Mouse (Mus musculus) T-helper 1 cell (primary cell): ENCODE results near the gene Tapbpl.
"Not testable (repeated sequence)": the region's sequence is repeated elsewhere in the genome, so short reads cannot be mapped to it uniquely, and the experiment has no call there.

Experiments used
- in situ Hi-C: fragments of 300-600 bp; cut with MboI, MseI; formaldehyde crosslinking; loops from one replicate; pipeline ENCODE4 v1.15.1; 2025; ENCODE audit warnings: high pct_unique_total_duplicates

Tapbpl gene

DNA sequence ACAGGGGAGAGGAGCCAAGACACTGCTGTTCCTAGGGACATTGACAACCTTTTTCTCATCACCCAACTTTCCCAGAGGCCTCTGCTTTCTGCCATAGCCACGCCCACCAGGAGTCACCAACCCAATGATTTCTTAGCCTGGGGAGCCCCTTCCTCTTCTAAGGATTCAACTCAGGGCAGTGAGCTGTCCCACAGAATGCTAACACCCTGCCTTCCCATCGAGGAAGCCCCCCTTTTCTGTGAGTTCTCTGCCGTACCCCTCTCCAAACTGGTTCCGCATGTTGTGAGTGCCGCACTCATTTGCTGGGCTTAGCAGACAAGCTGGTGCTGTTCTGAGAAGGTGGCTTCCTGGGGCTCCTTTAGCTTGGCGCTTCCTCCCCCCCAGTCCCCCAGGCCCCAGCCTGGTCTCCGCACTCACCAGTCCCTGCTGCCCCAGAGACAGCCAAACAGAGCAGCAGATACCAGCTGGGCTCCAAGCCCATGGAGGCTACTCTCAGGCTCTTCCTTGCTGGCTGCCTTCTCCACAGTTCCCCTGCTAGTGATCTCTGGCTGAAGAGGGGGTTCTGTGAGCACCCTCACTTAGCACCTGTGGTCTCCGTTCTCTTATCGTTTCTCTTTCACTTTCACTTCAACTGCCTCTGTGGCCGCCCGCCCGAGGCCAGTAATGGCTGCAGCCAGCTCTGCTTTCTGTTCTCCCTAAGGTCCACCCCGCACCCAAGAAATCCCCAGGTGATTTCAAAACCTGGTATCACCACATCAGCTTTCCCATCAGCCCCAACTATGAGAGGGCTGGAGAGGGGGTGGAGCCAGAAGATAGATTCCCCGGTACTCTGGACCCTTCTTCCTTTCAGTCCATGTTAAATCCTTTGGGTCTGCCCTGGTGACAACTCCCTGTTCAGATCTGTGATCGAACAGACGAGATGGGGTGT lies at the start of gene Tapbpl:
Gene Tapbpl, minus strand, starts transcription at position 744 of the 928 bp plus-strand sequence.
- in situ Hi-C loops = no loop called here

DNA sequence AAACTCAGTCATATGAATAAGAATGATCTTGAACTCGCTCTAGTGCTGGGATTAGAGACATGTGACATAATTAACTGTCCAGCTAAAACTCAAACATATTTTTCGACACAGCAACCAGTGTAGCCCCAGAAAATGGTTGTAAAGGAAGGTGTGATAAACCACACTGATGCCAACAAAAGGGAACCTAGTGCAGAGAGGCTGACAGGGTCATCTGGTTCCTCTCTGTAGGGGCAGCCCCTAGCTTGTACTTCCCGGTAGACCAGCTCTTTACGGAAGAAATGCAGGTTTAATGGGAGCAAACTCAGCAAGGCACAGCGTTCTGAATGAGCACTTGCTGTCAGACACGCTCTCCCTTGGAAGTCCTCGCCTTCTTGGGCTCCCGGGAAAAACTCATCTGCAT lies 48.1 kb upstream of the Tapbpl start:
- in situ Hi-C loops = loop anchor here (10.0 kb wide), 2 partner anchors 55 to 125 kb away; no protein-coding TSS in a partner anchor

DNA sequence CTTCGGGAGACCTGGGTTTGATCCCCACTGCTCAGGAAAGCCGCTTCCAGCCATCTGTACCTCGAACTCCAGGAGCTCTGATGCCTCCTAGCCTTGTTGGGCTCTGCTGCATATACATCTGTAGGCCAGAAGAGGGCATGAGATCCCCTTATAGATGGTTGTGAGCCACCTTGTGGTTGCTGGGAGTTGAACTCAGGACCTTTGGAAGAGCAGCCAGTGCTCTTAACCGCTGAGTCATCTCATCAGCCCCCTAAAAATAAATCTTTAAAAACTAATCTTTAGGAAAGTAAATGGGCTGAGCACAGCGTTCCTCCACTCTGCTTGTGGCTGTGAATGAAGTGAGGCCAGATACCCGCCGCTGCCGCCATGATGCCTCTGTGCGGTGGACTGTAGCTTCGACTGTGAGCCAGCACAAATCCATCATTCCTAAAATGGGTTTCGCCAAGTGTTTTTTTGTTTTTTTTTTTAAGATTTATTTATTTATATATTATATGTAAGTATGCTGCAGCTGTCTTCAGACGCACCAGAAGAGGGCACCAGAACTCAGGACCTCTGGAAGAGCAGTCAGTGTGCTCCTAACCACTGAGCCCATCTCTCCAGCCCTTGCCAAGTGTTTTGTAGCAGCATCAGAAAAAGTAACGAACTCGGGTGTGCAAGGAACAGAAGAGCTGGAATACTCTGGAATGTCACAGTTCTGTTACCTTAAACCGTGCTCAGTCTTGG lies 43.3 kb upstream of the Tapbpl start:
- in situ Hi-C loops = loop anchor here (5.0 to 10.0 kb wide), 4 partner anchors 50 to 120 kb away; partner anchors contain the start of genes Mrpl51 and Ncapd2

DNA sequence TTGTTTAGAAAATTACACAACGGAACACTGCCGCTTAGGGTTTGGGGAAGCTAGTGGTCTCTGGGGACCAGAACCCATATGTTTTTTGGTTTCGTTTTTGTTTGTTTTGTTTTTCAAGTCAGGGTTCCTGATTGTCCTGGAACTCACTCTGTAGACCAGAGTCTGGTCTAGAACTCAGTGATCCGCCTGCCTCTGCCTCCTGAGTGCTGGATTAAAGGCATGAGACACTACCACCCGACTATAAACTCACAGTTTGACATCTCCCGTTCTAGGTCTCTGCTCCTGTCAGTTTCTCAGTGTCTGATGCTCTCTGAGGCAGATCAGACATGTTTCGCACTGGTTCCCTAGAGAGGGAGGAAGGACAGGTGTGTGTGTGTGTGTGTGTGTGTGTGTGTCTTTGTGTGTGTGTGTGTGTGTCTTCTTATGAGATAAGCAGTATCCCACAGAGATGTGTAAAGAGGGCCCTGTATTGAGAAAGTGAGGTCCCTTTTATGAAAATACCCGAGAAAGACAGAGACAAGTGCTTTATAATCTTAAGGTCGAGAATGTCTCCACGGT lies 40.6 kb upstream of the Tapbpl start:
- in situ Hi-C loops = loop anchor here (5.0 to 10.0 kb wide), 4 partner anchors 48 to 118 kb away; partner anchors contain the start of genes Mrpl51 and Ncapd2

DNA sequence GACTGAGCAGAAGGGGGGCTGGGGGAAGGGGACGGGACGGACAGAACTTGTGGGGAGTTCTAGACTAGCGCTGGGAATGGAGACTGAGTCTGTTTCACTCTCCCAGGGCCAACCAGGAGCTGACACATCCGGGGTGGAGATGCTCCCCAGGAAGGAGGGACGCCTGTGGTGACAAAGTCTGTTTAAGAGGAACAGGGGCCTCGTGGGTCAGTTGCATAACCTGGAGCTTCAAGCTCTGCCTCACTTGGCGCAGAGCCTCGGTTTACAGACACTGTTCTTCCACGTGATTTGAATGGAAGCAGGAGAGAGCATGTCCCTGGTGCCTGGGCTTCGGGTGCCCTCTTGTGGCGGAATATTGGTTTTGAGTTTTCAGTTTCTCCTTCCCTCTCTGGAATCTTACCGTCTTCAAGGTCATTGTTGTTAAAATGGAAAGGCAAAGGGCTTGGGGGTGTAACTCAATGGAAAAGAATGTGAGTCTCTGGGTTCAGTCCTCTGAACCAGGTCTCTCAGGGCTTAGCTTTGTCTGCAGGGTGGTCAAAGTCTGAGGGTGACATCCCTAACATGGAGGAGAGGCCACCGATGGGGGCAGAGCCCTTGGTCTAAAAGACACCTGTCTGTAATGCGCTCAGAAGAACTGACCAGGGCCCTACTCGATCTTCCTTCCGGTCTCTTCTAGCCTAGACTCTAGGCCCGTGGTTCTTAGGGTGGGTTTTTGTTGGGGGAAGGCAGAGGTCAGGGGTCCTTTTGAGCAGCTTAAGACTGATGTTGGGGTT lies 40.0 kb upstream of the Tapbpl start:
- in situ Hi-C loops = loop anchor here (5.0 to 10.0 kb wide), 4 partner anchors 47 to 117 kb away; partner anchors contain the start of genes Mrpl51 and Ncapd2

DNA sequence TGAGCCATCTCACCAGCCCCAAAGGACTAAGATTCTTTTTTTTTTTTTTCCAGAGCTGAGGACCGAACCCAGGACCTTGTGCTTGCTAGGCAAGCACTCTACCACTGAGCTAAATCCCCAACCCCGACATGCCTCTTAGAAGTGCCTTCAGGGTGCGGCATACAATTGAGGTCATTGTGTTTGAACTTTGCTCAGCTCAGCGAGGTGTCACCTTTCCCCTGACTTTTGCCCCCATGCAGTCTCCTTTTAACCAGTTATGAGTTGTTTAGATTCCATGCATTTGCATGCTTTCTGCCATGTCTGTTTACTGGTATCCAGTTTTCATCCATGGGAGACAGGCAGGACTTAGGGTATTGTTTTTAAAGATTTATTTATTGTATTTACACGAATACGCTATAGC lies 37.1 kb upstream of the Tapbpl start:
- in situ Hi-C loops = no loop called here

DNA sequence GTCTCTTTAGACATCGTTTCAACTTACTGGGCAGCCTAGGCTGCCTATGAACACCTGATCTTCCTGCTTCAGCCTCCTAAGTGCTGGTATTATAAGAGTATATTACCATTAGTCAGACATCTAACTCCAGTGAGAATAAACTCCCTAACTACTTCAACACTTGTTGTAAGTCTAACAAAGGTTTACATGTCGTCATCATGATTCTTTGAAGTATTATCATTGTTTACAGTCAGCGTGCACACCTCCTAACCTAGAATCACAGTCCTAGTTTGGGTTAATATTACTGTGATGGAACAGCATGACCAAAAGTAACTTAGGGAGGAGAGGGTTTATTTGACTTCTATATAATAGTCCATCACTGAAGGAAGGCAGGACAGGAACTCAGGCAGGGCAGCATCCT lies 35.8 kb upstream of the Tapbpl start:
- in situ Hi-C loops = no loop called here

DNA sequence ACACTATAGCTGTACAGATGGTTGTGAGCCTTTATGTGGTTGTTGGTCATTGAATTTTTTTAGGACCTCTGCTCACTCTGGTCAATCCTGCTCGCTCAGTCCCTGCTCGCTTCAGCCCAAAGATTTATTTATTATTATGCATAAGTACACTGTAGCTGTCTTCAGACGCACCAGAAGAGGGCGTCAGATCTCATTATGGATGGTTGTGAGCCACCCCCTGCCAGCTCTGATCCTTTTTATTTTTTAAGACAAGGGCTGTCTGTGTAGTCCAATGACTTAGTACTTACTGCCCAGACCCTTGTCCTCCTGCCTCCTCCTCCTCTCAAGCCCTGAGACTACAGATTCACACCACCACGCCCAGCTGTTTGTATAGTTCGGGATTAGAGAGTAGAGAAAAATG lies 34.9 kb upstream of the Tapbpl start:
- in situ Hi-C loops = not testable (repeated sequence)

DNA sequence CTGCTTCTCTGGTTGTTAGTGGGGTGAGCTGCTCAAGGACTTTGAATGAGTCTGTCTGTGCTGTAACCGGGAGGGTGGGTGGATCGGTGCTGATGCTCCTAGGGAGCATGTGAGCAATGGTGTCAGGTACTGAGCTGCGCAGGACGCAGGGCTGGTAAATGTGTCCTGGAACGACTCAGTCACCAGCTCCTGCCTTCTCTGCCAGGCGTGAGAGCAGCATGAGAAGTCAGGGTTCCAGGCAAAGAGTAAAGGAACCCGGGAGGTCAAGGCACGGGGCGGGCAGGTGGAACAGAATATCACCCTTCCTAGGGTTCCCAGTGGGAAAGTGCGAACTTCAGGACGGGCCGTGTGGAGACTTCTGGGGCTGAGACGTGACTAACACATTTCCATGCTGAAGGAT lies 34.4 kb upstream of the Tapbpl start:
- in situ Hi-C loops = no loop called here

DNA sequence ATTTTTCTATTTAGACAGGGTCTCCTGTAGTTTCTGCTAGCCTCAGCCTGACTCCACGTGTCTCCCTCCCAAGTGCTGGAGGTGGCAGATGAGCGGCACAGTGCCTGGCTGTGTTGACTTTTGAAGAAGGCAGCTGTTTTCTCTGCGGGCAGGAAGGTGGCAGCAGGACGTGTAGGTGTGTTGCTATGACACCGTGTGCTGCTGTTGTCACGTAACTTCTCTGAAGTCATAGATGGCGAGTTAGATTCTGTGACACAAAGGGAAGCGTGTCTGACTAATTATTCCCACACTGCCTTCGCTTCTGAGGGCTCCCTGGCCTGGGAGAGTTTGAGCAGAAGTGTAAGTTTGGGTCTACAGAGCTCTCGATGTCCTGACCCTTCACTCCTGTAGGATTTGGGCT lies 33.6 kb upstream of the Tapbpl start:
- in situ Hi-C loops = no loop called here

DNA sequence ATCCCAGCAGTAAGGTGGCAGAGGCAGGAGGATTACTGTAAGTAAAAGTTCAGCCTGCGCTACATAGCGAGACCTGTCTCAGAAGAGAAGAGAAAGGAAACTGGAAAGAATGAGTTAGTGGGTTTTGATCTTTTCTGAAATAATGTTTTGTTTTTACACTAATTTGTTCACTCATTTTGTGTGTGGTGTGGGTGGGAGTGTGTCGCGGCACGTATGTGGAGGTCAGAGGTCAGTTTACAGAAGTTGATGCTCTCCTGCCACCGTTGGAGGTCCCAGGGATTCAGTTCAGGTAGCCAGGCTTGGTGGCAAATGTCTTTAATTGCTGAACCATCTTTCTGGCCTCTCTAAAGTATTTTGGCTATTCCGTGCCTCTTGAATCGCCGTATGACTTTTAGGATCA lies 32.6 kb upstream of the Tapbpl start:
- in situ Hi-C loops = no loop called here

DNA sequence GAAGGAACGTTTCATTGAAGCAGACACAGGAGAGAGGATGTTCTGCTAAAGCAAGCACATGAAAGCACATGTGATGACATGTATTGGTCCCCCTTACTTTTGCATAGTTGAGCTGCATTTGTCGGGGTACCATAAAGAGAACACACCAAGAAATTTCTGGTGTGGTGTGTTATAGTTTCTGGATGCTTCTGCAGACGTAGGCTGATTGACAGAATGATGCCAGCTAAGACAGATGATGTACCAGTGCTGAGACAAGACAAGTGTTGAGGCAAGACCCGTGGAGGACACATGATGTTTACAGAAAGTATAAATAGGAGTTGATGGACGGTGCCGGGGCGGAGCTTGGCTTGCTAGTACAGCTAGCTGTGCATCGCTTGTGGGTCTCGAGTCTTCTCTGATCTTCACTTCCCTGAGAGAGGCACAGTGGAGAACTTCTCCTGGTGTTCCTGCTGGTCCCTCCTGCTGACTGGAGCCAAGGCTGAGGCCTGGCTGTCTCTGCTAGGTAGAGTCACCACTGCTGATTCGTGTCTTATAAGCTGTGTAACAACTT lies 28.4 kb upstream of the Tapbpl start:
- in situ Hi-C loops = no loop called here

DNA sequence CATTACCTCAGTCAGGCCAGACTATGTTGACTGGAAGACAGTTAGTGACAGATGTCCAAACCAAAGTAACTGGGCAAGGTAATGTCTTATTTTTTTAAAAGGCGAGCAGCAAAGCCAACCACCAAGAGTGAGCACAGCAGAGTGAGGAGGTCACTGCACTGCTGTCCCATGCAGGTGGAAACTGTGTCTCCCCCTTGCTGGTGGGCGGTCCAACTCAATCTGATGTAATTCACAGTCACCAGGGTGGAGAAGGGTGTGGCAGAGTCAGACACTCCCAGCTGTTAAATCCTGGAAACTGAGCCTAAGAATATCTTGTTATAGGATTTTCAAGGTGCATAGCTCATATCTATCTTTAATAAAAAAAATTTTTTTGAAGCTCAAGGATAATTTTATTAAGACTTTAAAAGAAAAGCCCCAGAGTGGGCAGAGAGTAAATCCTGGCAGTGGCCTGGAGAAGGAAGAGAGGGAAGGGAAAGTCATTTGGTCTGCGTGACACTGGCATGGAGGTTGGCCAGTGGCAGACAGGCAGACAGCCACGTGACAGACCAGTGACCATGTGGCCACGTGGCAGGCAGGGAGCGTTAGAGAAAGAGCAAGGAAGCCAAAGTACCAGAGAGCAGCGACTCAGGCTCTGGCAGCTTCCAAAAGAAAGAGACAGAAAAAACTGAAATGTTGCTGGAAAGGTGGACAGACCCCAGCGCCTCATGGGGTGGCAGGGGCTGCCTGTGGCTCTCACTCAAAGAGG lies 24.7 kb upstream of the Tapbpl start:
- in situ Hi-C loops = no loop called here

DNA sequence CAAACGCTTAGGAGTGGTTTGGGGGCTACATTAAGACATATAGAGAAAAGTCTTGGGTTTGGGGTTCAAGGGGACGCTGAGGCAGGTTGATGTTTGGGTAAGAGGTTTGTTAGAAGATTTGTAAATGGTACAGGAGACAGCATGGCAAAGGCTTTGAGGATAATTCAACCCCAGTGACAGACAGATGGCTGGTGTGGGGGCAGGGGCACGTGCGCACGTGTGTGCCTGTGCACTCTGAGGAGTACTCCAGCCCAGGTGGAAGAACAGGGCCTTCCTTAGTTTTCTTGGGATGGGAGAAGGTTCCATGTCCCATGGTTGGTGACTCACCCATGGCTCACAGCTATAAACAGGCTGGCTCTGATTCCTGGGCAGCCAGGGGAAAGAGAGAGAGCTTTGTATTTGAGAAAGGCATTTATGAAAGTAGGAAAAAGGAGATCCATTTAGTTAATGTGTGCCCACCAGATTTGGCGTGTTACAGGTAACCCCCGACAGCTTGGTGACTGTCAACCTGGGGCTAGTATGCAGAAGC lies 23.9 kb upstream of the Tapbpl start:
- in situ Hi-C loops = no loop called here

DNA sequence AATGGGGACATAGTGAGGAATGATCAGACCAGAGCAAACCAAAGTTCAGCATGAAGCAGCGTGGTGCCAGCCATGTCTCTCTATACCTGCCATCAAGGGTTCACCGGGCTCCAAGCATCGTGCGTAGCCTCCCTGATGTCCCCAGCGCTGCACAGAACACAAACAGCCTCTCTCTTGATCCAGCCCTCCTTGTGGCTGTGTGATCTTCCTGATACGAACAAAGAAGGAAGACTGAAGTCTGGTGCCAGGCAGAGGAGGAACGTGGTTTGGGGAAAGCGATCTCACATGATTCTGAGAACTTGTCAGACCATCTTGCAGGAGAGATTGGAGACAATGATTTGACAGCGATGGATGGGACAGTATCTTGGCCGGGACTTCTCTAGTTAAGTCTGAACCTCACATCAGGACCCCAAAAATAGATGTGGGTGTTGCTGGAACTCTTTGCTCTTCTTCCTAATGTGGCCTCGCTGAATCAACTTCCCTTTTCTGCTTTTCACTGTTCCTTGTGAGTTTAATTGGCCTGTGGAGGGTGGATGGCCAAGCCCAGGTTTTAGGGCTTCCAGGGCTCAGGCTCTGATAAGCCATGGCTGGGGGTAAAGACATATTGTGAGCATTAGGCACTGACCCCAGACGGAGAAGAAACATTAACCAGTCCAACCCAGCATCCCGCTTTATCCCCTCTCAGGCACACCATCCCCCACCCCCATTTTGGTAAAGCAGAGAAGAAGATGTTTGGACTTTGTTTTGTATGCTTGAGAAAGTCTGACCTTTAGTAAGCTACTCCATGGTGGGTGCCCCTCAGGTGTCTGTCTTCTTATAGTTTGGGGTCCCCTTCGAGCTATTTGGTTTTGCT lies 22.4 kb upstream of the Tapbpl start:
- in situ Hi-C loops = no loop called here

DNA sequence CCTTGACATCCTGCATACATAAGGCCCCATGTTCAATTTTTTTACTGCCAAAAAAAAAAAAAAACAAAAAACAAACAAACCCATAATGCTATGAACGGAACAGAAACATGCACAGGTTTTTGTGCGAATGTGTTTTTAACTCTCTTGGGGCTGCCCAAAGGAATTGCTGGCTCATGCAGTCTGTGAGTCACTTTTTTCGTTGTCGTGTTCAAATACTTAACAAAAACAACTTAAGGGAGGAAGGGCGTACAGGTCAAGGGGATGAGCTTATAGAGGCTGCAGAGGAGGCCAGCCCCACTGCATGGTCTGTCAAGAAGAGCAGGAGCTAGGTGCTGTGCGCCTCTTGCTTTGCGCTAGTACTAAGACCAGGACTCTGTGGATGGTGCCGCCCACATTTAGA lies 21.1 kb upstream of the Tapbpl start:
- in situ Hi-C loops = no loop called here

DNA sequence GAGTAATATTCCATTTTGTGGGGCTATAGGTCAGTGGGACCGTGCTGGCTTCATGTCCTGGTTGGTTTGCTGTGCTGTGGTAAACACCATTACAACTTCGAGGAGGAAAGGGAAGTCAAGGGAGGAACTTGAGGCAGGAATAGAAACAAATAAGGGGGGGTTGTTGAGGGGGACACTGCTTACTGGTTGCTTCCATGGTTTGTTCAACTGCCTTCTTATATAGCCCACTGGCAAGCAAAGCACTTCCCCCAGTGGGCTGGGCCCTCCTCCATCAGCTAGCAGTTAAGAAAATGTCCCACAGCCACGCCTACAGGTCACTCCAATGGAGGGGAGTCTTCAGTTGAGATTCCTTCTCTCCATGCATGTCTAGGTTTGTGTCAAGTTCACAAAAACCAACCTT lies 20.6 kb upstream of the Tapbpl start:
- in situ Hi-C loops = no loop called here

DNA sequence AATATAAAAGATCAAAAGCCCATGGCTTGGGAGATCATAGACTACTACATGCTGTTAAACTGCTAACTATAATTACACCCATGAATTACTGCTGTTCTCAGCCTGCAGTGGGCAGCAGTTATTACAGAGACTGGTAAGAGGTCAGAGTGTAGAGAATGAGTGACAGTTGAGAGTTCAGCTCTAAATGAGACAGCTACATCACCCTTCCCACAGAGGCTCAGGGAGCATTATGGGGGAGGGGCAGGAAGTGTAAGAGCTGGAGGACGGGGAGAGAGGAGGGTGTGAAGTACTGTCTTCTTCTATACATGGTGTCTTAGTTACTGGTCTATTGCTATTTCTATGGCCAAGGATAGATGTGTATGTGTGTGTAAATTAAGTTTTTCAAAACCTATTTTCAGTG lies 12.9 kb upstream of the Tapbpl start:
- in situ Hi-C loops = no loop called here

DNA sequence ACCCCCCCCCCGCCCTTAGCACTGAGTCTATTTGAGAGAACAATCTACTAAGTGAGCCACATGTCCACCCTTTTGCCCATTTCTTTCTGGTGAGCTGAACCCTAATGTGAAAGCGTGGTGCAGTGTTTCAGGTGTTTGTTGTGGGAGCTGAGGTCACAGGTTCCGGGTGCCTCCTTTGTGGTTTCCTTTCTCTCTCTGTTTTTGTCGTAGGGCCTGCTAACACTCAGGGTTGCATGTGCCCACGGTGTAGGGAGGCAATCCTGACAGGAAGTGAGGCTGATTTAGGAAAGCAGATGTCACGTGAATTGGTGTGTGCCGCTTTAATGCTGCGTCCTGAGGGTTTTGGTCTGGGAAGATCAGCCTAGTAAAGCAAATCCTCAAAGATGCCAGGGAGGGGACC lies 9.9 kb upstream of the Tapbpl start:
- in situ Hi-C loops = no loop called here
